ENCODE assay signal across 11 mouse cellular contexts in the genomic region with DNA sequence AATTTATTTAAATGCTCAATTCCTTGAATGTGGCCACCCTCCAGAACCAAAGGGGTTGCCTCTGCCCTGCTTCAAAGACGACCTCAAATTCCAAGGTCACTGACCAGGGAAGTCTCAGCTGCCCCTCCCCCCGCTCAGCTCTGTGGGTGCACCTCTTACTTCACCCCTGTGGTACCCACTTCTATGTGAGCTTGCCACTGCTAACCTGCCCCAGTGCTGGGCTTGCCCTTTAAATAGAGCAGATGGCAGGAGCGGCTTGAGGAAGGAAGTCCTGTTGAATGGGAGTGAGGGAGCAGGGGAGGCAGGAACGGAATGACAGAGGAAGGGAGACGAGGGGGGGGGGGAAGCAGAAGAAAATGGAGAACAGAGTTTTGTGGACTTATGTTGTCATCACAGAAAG.
DNase-seq lines count a peak whose midpoint lies in the region; ATAC-seq and TF ChIP-seq lines count a peak whose summit lies in the region.
"Had no signal": no experiment of that assay in that cellular context is flagged by ENCODE, and none has a peak within 500 bp of the region (broad histone marks: within the 10 kb centered on the region; RNA-seq: fewer than 3 reads in every experiment).

No protein-coding gene starts in this region.

- no peak overlapping the region for H3K27ac ChIP-seq in gastrocnemius, adult 2 months
- H3K27ac ChIP-seq in midbrain, embryonic 13.5 days: no peak overlapping the region
- H3K27ac ChIP-seq in midbrain, embryonic 10.5 days (replicated peaks): no peak overlapping the region
- no peak overlapping the region for H3K27ac ChIP-seq in forebrain, embryonic 13.5 days
- H3K27ac ChIP-seq: layer of hippocampus, adult 2 months; liver, embryonic 15.5 days had no signal

- no peaks in the 10 kb centered on the region for H3K4me1 ChIP-seq in midbrain, embryonic 13.5 days (replicated peaks)
- H3K4me1 ChIP-seq in midbrain, embryonic 10.5 days: peaks cover 5% of the 10 kb centered on the region
- no peaks in the 10 kb centered on the region for H3K4me1 ChIP-seq in forebrain, embryonic 13.5 days
- H3K4me1 ChIP-seq: liver, embryonic 15.5 days had no signal

- H3K4me2 ChIP-seq in midbrain, embryonic 13.5 days (replicated peaks): no peak overlapping the region
- H3K4me2 ChIP-seq in forebrain, embryonic 13.5 days: no peak overlapping the region
- H3K4me2 ChIP-seq: liver, embryonic 15.5 days had no signal

- intact Hi-C loops in gastrocnemius, adult 2 months (cut with DNase I): loop anchor here (5.0 kb wide), 1 partner anchor 574 kb away; no protein-coding TSS in a partner anchor

- no peaks in the 10 kb centered on the region for H3K9me3 ChIP-seq in midbrain, embryonic 13.5 days
- no peaks in the 10 kb centered on the region for H3K9me3 ChIP-seq in midbrain, embryonic 10.5 days (replicated peaks)
- H3K9me3 ChIP-seq in forebrain, embryonic 13.5 days (replicated peaks): no peaks in the 10 kb centered on the region
- H3K9me3 ChIP-seq: liver, embryonic 15.5 days had no signal

- peak; percentile 17 for DNase-seq in gastrocnemius, adult 2 months
- DNase-seq in gastrocnemius, adult 18-20 months (ENCODE audit: low spot score): no peak
- no peak for DNase-seq in midbrain, embryonic 10.5 days (ENCODE audit: low spot score)
- peak; percentile 49 to 55 for DNase-seq in cerebellum, adult 18-20 months
- DNase-seq in spleen, postnatal 10 days (ENCODE audit: low spot score in 2 of 2): no peak
- DNase-seq in MN1 (ENCODE audit: low spot score): no peak
- DNase-seq: gastrocnemius, postnatal 36 days had no signal

- no peak for TF ChIP-seq CTCF in gastrocnemius, adult 2 months (IDR thresholded peaks at IDR 0.05)

- H3K9ac ChIP-seq in midbrain, embryonic 13.5 days (replicated peaks): no peak overlapping the region
- no peak overlapping the region for H3K9ac ChIP-seq in forebrain, embryonic 13.5 days
- H3K9ac ChIP-seq: liver, embryonic 15.5 days had no signal

- 37% methylated on average over 5 of the region's 5 CpGs for WGBS in midbrain, embryonic 13.5 days
- WGBS in midbrain, embryonic 10.5 days: 33% methylated on average over 5 of the region's 5 CpGs
- 30% methylated on average over 5 of the region's 5 CpGs for WGBS in forebrain, embryonic 13.5 days

- ATAC-seq in midbrain, embryonic 13.5 days: peak; percentile 66; the same call in 1 of the 2 replicates
- ATAC-seq in forebrain, embryonic 13.5 days: peak; percentile 51; the same call in 1 of the 2 replicates

- H3K36me3 ChIP-seq in midbrain, embryonic 13.5 days: no peaks in the 10 kb centered on the region
- no peaks in the 10 kb centered on the region for H3K36me3 ChIP-seq in midbrain, embryonic 10.5 days
- H3K36me3 ChIP-seq in forebrain, embryonic 13.5 days (ENCODE audit: poor library complexity, severe bottlenecking): no peaks in the 10 kb centered on the region
- H3K36me3 ChIP-seq: liver, embryonic 15.5 days had no signal

- no peaks in the 10 kb centered on the region for H3K27me3 ChIP-seq in midbrain, embryonic 13.5 days
- H3K27me3 ChIP-seq in midbrain, embryonic 10.5 days (ENCODE audit: low read depth, poor library complexity, severe bottlenecking): no peaks in the 10 kb centered on the region
- no peaks in the 10 kb centered on the region for H3K27me3 ChIP-seq in forebrain, embryonic 13.5 days
- H3K27me3 ChIP-seq: liver, embryonic 15.5 days had no signal

- H3K4me3 ChIP-seq in gastrocnemius, adult 2 months: no peak overlapping the region
- no peak overlapping the region for H3K4me3 ChIP-seq in midbrain, embryonic 13.5 days (replicated peaks)
- H3K4me3 ChIP-seq in midbrain, embryonic 10.5 days: no peak overlapping the region
- no peak overlapping the region for H3K4me3 ChIP-seq in forebrain, embryonic 13.5 days
- H3K4me3 ChIP-seq: layer of hippocampus, adult 2 months; liver, embryonic 15.5 days had no signal

Comparison
In these comparisons a context has a peak if more than half of its experiments do, and no peak if none do; other contexts are left out.
1. DNase-seq: peak in gastrocnemius, adult 2 months (single experiment) and cerebellum, adult 18-20 months (2 of 2); none in gastrocnemius, adult 18-20 months (single experiment), midbrain, embryonic 10.5 days (single experiment), spleen, postnatal 10 days (0 of 2) and MN1 (single experiment).